Mouse (Mus musculus): Measurements from ENCODE around the gene Efna1. TPM values are rescaled to one million over a fixed set of nuclear protein-coding genes. Genes with fewer than 3 reads are reported as not detected.

Efna1 gene
- polyA plus RNA-seq, 1 experiment from 2014 or later: 45.0 TPM

- Histone ChIP-seq H3K4me1 (ENCODE audit: control insufficient read depth, insufficient read depth, low read length) (peaks cover 29% of the 10 kb centered on the region), H3K36me3 (ENCODE audit: control insufficient read depth, insufficient read depth, low read length) (peaks cover 7% of the 10 kb centered on the region; the same call in 1 of the 2 replicates), H3K27ac (ENCODE audit: low read length) (peak overlapping the region; percentile 78; the same call in 1 of the 2 replicates), H3K9me3 (ENCODE audit: control insufficient read depth, low read depth, low read length) (no peaks in the 10 kb centered on the region), H3K9ac (replicated peaks; ENCODE audit: low read depth, low read length) (peak overlapping the region; percentile 2; the same call in 1 of the 2 replicates), H3K4me2 (replicated peaks; ENCODE audit: low read depth, low read length) (peak overlapping the region; percentile 96), H3K4me3 (ENCODE audit: low read depth, low read length) (peak overlapping the region; percentile 64), H3K27me3 (ENCODE audit: control insufficient read depth, insufficient read depth, low read length) (no peaks in the 10 kb centered on the region)
- ATAC-seq (ENCODE audit: insufficient number of reproducible peaks, insufficient read depth, low FRiP score, low read depth): no peak
- WGBS: under 1% methylated on average over 29 of the region's 29 CpGs
These were observed 814 bp downstream of the Efna1 start for GRCm38 (mm10) chr3:89280050-89280605.

DNA sequence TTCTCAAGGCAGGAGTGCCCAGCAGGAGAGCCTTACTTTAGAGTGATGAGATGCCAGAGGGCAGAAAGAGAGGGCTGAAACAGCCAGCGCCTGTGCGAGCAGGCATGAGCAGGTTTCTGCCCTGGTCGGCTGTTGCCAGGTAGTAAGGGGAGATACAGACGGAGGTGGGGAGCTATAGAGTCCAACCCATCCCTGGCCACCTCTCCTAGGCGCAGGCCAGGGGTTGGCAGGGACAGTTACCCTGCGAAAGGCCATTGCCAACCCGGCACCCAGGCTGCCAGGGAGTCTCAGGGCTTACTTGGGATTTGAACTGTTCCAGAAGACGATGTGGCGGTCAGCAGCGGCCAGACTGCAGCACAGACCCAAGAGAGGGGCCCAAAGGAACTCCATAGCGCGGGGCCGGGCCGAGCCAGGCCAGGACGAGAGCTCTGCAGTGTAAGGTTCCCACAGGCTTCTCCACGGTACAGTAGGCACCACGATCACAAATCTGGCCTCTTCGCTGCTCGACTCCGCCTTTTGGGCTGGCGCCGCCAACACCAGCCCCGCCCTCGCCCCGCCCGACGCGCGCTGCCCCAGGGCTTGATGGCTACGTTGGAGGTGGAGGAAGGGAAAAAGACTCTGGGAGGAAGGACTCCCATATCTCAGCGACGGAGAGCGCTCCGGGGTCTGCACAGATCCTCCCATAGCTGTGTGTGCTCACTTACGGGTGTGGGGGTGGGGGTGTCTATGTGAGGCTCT, 1.6 kb downstream of the Efna1 start:
- ATAC-seq (ENCODE audit: insufficient number of reproducible peaks, insufficient read depth, low FRiP score, low read depth): peak; percentile 70
- Histone ChIP-seq H3K27me3 (ENCODE audit: control insufficient read depth, insufficient read depth, low read length) (no peaks in the 10 kb centered on the region), H3K36me3 (ENCODE audit: control insufficient read depth, insufficient read depth, low read length) (peaks cover 7% of the 10 kb centered on the region; the same call in 1 of the 2 replicates), H3K4me2 (replicated peaks; ENCODE audit: low read depth, low read length) (peak overlapping the region; percentile 96), H3K4me1 (ENCODE audit: control insufficient read depth, insufficient read depth, low read length) (peaks cover 29% of the 10 kb centered on the region), H3K4me3 (ENCODE audit: low read depth, low read length) (peak overlapping the region; percentile 64), H3K27ac (ENCODE audit: low read length) (peak overlapping the region; percentile 87), H3K9ac (replicated peaks; ENCODE audit: low read depth, low read length) (peak overlapping the region; percentile 57), H3K9me3 (ENCODE audit: control insufficient read depth, low read depth, low read length) (no peaks in the 10 kb centered on the region)
- under 1% methylated on average over 35 of the region's 35 CpGs for WGBS

- Histone ChIP-seq H3K4me3 (ENCODE audit: low read depth, low read length) (peak overlapping the region; percentile 64), H3K27ac (ENCODE audit: low read length) (peak overlapping the region; percentile 87), H3K4me1 (ENCODE audit: control insufficient read depth, insufficient read depth, low read length) (peaks cover 29% of the 10 kb centered on the region), H3K27me3 (ENCODE audit: control insufficient read depth, insufficient read depth, low read length) (no peaks in the 10 kb centered on the region), H3K4me2 (replicated peaks; ENCODE audit: low read depth, low read length) (peak overlapping the region; percentile 96), H3K9me3 (ENCODE audit: control insufficient read depth, low read depth, low read length) (no peaks in the 10 kb centered on the region), H3K36me3 (ENCODE audit: control insufficient read depth, insufficient read depth, low read length) (peaks cover 7% of the 10 kb centered on the region; the same call in 1 of the 2 replicates), H3K9ac (replicated peaks; ENCODE audit: low read depth, low read length) (peak overlapping the region; percentile 57; the same call in 1 of the 2 replicates)
- WGBS: 14% methylated on average over 8 of the region's 8 CpGs
- no peak for ATAC-seq (ENCODE audit: insufficient number of reproducible peaks, insufficient read depth, low FRiP score, low read depth)
These were observed 2.3 kb downstream of the Efna1 start for GRCm38 (mm10) chr3:89278643-89279042.

DNA sequence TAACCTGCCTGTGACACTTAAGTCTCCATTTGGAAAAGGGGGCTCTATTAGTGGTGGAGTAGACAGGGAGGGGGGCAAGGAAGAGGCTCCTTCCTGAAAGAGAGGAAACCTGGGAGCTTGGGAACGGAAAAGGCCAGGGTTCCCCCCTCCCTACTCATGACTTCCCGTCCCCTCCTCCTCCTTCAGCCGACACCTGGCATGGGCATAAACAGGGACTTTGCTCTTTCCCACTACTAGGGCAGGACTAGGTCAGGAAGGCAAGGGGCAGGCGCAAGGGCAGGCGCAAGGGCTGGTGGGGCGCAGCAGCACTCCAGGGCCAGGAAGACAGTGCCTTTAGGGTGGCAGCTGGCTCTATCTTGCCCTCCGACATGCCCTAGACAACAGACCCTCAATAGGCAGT, 2.8 kb downstream of the Efna1 start:
- peak overlapping the region; percentile 96 for H3K4me2 ChIP-seq (replicated peaks; ENCODE audit: low read depth, low read length)
- H3K27me3 ChIP-seq (ENCODE audit: control insufficient read depth, insufficient read depth, low read length): no peaks in the 10 kb centered on the region
- H3K9me3 ChIP-seq (ENCODE audit: control insufficient read depth, low read depth, low read length): no peaks in the 10 kb centered on the region
- peak overlapping the region; percentile 57; the same call in 1 of the 2 replicates for H3K9ac ChIP-seq (replicated peaks; ENCODE audit: low read depth, low read length)
- WGBS: 38% methylated on average over 7 of the region's 7 CpGs
- H3K27ac ChIP-seq (ENCODE audit: low read length): peak overlapping the region; percentile 87
- peaks cover 7% of the 10 kb centered on the region; the same call in 1 of the 2 replicates for H3K36me3 ChIP-seq (ENCODE audit: control insufficient read depth, insufficient read depth, low read length)
- peaks cover 29% of the 10 kb centered on the region for H3K4me1 ChIP-seq (ENCODE audit: control insufficient read depth, insufficient read depth, low read length)
- H3K4me3 ChIP-seq (ENCODE audit: low read depth, low read length): peak overlapping the region; percentile 64
- no peak for ATAC-seq (ENCODE audit: insufficient number of reproducible peaks, insufficient read depth, low FRiP score, low read depth)

DNA sequence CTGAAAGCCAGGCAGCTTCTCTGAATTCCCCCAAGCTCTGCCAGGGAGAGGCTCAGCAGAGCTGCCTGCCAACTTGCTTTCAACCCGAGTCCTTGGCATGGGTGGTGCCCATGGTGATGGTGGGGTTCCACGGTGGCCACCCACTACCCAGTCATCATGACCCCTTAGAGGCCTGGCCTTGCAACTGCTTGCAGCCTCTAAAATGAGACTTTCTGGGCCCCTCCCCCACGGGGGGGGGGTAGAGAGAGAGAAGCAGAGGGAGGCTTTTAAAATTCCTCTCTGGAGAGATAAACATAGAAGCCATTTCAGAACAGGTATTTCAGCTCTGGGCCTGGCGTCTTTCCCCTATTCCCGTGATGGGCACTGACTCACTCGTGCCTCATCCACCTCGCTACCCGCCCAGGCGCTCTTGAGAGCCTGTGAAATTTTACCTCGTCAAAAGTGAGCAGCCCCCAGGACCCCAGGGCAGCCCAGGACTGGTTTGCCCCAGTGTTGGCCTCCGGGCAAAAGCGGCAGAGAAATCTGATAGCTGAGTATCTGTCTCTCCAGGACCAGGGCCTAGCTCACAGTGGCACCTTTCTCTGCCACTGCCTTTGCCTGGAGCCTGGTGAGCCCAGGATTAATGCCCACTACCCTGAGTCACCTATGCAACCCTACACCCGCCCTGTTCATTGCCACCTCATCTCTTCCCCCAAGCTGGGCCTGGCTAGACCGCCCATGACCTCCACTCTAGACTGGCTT, 3.5 kb downstream of the Efna1 start:
- H3K4me3 ChIP-seq (ENCODE audit: low read depth, low read length): peak overlapping the region; percentile 64
- no peaks in the 10 kb centered on the region for H3K27me3 ChIP-seq (ENCODE audit: control insufficient read depth, insufficient read depth, low read length)
- peak overlapping the region; percentile 96 for H3K4me2 ChIP-seq (replicated peaks; ENCODE audit: low read depth, low read length)
- H3K36me3 ChIP-seq (ENCODE audit: control insufficient read depth, insufficient read depth, low read length): peaks cover 7% of the 10 kb centered on the region; the same call in 1 of the 2 replicates
- peak overlapping the region; percentile 57; the same call in 1 of the 2 replicates for H3K9ac ChIP-seq (replicated peaks; ENCODE audit: low read depth, low read length)
- no peaks in the 10 kb centered on the region for H3K9me3 ChIP-seq (ENCODE audit: control insufficient read depth, low read depth, low read length)
- whole genome bisulfite sequencing: 15% methylated on average over 14 of the region's 14 CpGs
- no peak for ATAC-seq (ENCODE audit: insufficient number of reproducible peaks, insufficient read depth, low FRiP score, low read depth)
- H3K27ac ChIP-seq (ENCODE audit: low read length): peak overlapping the region; percentile 87
- peaks cover 29% of the 10 kb centered on the region for H3K4me1 ChIP-seq (ENCODE audit: control insufficient read depth, insufficient read depth, low read length)

DNA sequence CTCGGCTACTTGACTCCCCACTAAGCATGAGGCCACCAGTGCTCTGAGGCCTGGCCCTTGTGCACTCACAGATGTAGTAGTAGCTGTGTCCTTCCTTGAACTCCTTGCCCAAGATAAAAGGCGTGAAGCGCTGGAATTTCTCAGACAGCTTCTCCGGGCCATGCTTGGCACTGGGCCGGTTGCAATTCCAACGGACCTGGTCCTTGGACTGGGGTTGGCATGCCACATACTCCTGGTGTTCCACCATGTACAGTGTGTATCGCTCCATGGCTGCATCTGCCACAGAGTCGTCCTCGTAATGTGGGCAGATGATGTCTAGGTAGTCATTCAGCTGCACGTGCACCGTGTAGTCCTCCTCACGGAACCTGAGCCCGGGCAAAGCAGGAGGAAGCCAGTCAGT, 4.9 kb downstream of the Efna1 start:
- no peaks in the 10 kb centered on the region for H3K9me3 ChIP-seq (ENCODE audit: control insufficient read depth, low read depth, low read length)
- ATAC-seq (ENCODE audit: insufficient number of reproducible peaks, insufficient read depth, low FRiP score, low read depth): no peak
- no peak overlapping the region for H3K4me3 ChIP-seq (ENCODE audit: low read depth, low read length)
- no peak overlapping the region for H3K27ac ChIP-seq (ENCODE audit: low read length)
- H3K27me3 ChIP-seq (ENCODE audit: control insufficient read depth, insufficient read depth, low read length): no peaks in the 10 kb centered on the region
- peaks cover 29% of the 10 kb centered on the region for H3K4me1 ChIP-seq (ENCODE audit: control insufficient read depth, insufficient read depth, low read length)
- WGBS: 89% methylated on average over 13 of the region's 13 CpGs
- no peak overlapping the region for H3K9ac ChIP-seq (replicated peaks; ENCODE audit: low read depth, low read length)
- H3K36me3 ChIP-seq (ENCODE audit: control insufficient read depth, insufficient read depth, low read length): peaks cover 7% of the 10 kb centered on the region; the same call in 1 of the 2 replicates
- no peak overlapping the region for H3K4me2 ChIP-seq (replicated peaks; ENCODE audit: low read depth, low read length)

- WGBS: 65% methylated on average over 6 of the region's 6 CpGs
- no peak overlapping the region for H3K9ac ChIP-seq (replicated peaks; ENCODE audit: low read depth, low read length)
- H3K27me3 ChIP-seq (ENCODE audit: control insufficient read depth, insufficient read depth, low read length): no peaks in the 10 kb centered on the region
- H3K36me3 ChIP-seq (ENCODE audit: control insufficient read depth, insufficient read depth, low read length): peaks cover 7% of the 10 kb centered on the region
- no peak overlapping the region for H3K4me2 ChIP-seq (replicated peaks; ENCODE audit: low read depth, low read length)
- no peak overlapping the region for H3K4me3 ChIP-seq (ENCODE audit: low read depth, low read length)
- H3K27ac ChIP-seq (ENCODE audit: low read length): no peak overlapping the region
- no peak for ATAC-seq (ENCODE audit: insufficient number of reproducible peaks, insufficient read depth, low FRiP score, low read depth)
- peaks cover 30% of the 10 kb centered on the region for H3K4me1 ChIP-seq (ENCODE audit: control insufficient read depth, insufficient read depth, low read length)
- H3K9me3 ChIP-seq (ENCODE audit: control insufficient read depth, low read depth, low read length): no peaks in the 10 kb centered on the region
These were observed 9.2 kb downstream of the Efna1 start for GRCm38 (mm10) chr3:89271760-89272159.

DNA sequence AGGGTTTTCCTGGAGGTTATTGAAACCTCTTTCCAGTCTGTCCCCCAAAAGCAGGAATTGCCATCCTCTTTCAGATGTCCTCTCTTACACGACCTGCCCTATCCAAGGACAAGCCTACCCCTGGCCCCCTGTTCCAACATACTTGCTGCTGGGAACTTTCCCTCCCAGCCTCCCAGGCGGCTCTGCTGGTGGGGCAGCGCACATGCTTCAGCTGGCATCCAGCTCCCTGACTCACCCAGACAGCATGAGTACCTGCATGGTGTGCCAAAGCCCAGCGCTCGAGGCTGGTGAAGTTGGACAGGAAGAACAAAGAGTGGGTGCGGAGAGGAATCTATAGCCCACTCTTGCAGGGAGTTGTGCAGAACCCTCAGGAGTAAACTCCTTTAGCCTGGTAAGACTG, 10.1 kb downstream of the Efna1 start:
- ATAC-seq (ENCODE audit: insufficient number of reproducible peaks, insufficient read depth, low FRiP score, low read depth): no peak
- H3K9ac ChIP-seq (replicated peaks; ENCODE audit: low read depth, low read length): peak overlapping the region; percentile 49; the same call in 1 of the 2 replicates
- peak overlapping the region; percentile 68; the same call in 1 of the 2 replicates for H3K27ac ChIP-seq (ENCODE audit: low read length)
- peaks cover 32% of the 10 kb centered on the region for H3K4me1 ChIP-seq (ENCODE audit: control insufficient read depth, insufficient read depth, low read length)
- H3K4me2 ChIP-seq (replicated peaks; ENCODE audit: low read depth, low read length): peak overlapping the region; percentile 64
- peak overlapping the region; percentile 51 for H3K4me3 ChIP-seq (ENCODE audit: low read depth, low read length)
- H3K27me3 ChIP-seq (ENCODE audit: control insufficient read depth, insufficient read depth, low read length): no peaks in the 10 kb centered on the region
- WGBS: 73% methylated on average over 6 of the region's 6 CpGs
- H3K9me3 ChIP-seq (ENCODE audit: control insufficient read depth, low read depth, low read length): no peaks in the 10 kb centered on the region
- H3K36me3 ChIP-seq (ENCODE audit: control insufficient read depth, insufficient read depth, low read length): peaks cover 2% of the 10 kb centered on the region

All from stomach, embryonic 14.5 days (tissue).